In the genomic region with DNA sequence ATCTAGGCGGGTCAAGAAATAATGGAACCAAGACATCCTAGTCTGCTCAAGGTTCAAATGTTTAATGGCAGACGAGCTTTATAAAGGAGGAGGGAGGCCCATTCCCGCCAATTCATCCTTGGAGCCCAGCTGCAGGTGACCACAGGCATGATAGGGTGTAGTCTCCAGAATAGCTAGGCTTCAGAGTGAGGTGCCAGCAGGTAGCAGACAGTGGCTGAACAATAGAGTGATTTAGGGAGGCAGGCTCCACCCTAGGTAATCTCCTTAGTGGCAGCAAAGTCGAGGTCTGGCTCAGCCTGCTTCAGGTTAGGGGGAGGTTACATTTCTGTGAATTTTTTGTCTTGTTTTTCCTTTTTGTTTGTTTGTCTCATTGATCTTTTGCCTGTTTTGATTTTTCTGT, we compare ENCODE assay signal across 16 mouse cellular contexts.
"Had no signal": no experiment of that assay in that cellular context is flagged by ENCODE, and none has a peak within 500 bp of the region (broad histone marks: within the 10 kb centered on the region; RNA-seq: fewer than 3 reads in every experiment).

No protein-coding gene starts in this region.

- H3K9me3 ChIP-seq: lung, embryonic 15.5 days; megakaryocyte, embryonic 14.5 days; midbrain, embryonic 13.5 days; midbrain, embryonic 15.5 days; neural tube, embryonic 12.5 days; stomach, embryonic 15.5 days had no signal

- H3K36me3 ChIP-seq: lung, embryonic 15.5 days; midbrain, embryonic 13.5 days; midbrain, embryonic 15.5 days; neural tube, embryonic 12.5 days; stomach, embryonic 15.5 days had no signal

- DNase-seq: lung, adult 2 months; lung, postnatal 14 days; right cerebral cortex, postnatal 14 days; thymus, adult 2 months; thymus, postnatal 25 days; thymus, postnatal 4 days had no signal

- H3K9ac ChIP-seq: lung, embryonic 15.5 days; midbrain, embryonic 13.5 days; midbrain, embryonic 15.5 days; neural tube, embryonic 12.5 days; stomach, embryonic 15.5 days had no signal

- H3K27ac ChIP-seq: lung, embryonic 15.5 days; macrophage; midbrain, embryonic 13.5 days; midbrain, embryonic 15.5 days; neural tube, embryonic 12.5 days; stomach, embryonic 15.5 days; stomach, postnatal 0 days had no signal

- H3K4me2 ChIP-seq: lung, embryonic 15.5 days; midbrain, embryonic 11.5 days; midbrain, embryonic 13.5 days; midbrain, embryonic 15.5 days; neural tube, embryonic 12.5 days; stomach, embryonic 15.5 days had no signal

- H3K4me3 ChIP-seq: lung, embryonic 15.5 days; megakaryocyte, embryonic 14.5 days; midbrain, embryonic 13.5 days; midbrain, embryonic 15.5 days; neural tube, embryonic 12.5 days; stomach, embryonic 15.5 days had no signal

- ATAC-seq: lung, postnatal 0 days; midbrain, embryonic 13.5 days; midbrain, embryonic 15.5 days had no signal

- H3K27me3 ChIP-seq: lung, embryonic 15.5 days; midbrain, embryonic 13.5 days; midbrain, embryonic 15.5 days; neural tube, embryonic 12.5 days; stomach, embryonic 15.5 days had no signal

- H3K4me1 ChIP-seq: lung, embryonic 15.5 days; megakaryocyte, embryonic 14.5 days; midbrain, embryonic 13.5 days; midbrain, embryonic 15.5 days; neural tube, embryonic 12.5 days; stomach, embryonic 15.5 days had no signal
